Mouse (Mus musculus) urinary bladder, postnatal 36 days (tissue): ENCODE measurements around the gene 1700024G13Rik.

Source experiments
- DNase-seq, 2 experiments: peaks; one replicate each; pipeline ENCODE4 v3.0.0; 2022; ENCODE audit warnings: low spot score in 2 of 2, mixed read lengths in 1 of 2

Gene 1700024G13Rik

GRCm38 (mm10) chr14:32332515-32333445 is 55.4 kb downstream of the 1700024G13Rik start:
- DNase-seq = no peak

GRCm38 (mm10) chr14:32327366-32327765 is 60.8 kb downstream of the 1700024G13Rik start:
- no peak for DNase-seq
